Mouse (Mus musculus): ENCODE measurements around the gene Zfp511. TPM values are rescaled to one million over a fixed set of nuclear protein-coding genes. Genes with fewer than 3 reads are reported as not detected.

Zfp511 gene
- polyA plus RNA-seq, 2 experiments from 2014 or later: 26.7 to 26.8 TPM

GRCm38 (mm10) chr7:140048361-140049114 lies 12.3 kb downstream of the Zfp511 start, which contains the start of gene Msx3:
Gene Msx3, minus strand, starts transcription at chr7:140049089.
- peak; percentile 23 for ATAC-seq

GRCm38 (mm10) chr7:140049115-140049689 lies 13.0 kb downstream of the Zfp511 start:
- no peak for ATAC-seq

- ATAC-seq: no peak
Observed at GRCm38 (mm10) chr7:140054124-140054523, 17.9 kb downstream of the Zfp511 start.

GRCm38 (mm10) chr7:140057413-140058407 lies 21.5 kb downstream of the Zfp511 start:
- ATAC-seq: no peak

GRCm38 (mm10) chr7:140058528-140058927 lies 22.3 kb downstream of the Zfp511 start:
- no peak for ATAC-seq

- no peak for ATAC-seq
Observed at GRCm38 (mm10) chr7:140059601-140060000, 23.4 kb downstream of the Zfp511 start.

GRCm38 (mm10) chr7:140060936-140061831 lies 25.0 kb downstream of the Zfp511 start:
- no peak for ATAC-seq

- ATAC-seq: no peak
Observed at GRCm38 (mm10) chr7:140061832-140062130, 25.6 kb downstream of the Zfp511 start.

- ATAC-seq: no peak
Observed at GRCm38 (mm10) chr7:140062307-140062706, 26.1 kb downstream of the Zfp511 start.

GRCm38 (mm10) chr7:140063092-140063491 lies 26.9 kb downstream of the Zfp511 start:
- peak; percentile 52 for ATAC-seq

GRCm38 (mm10) chr7:140067397-140067796 lies 31.2 kb downstream of the Zfp511 start:
- ATAC-seq: no peak

GRCm38 (mm10) chr7:140070042-140070711 lies 34.0 kb downstream of the Zfp511 start:
- ATAC-seq: no peak

GRCm38 (mm10) chr7:140077698-140078097 lies 41.5 kb downstream of the Zfp511 start:
- no peak for ATAC-seq

GRCm38 (mm10) chr7:140078711-140079110 lies 42.5 kb downstream of the Zfp511 start:
- ATAC-seq: no peak

GRCm38 (mm10) chr7:140080503-140081156 lies 44.4 kb downstream of the Zfp511 start:
- ATAC-seq: peak; percentile 69

GRCm38 (mm10) chr7:140081408-140082241 lies 45.4 kb downstream of the Zfp511 start:
- ATAC-seq: no peak

- no peak for ATAC-seq
Observed at GRCm38 (mm10) chr7:140082242-140082678, 46.1 kb downstream of the Zfp511 start, which contains the start of gene Caly. Gene Caly, minus strand, starts transcription at chr7:140082548.
